Mouse (Mus musculus): Measurements from ENCODE around the gene Oma1. TPM values are rescaled to one million over a fixed set of nuclear protein-coding genes. Genes with fewer than 3 reads are reported as not detected.

The Oma1 gene
- polyA plus RNA-seq, 1 experiment from 2014 or later, result 17.8 TPM

- DNase-seq (ENCODE audit: extremely low spot score, low spot score), result no peak
- no peaks in the 10 kb centered on the region for H3K36me3 ChIP-seq (replicated peaks)
- H3K9me3 ChIP-seq, result no peaks in the 10 kb centered on the region
- H3K4me1 ChIP-seq, result peaks cover 6% of the 10 kb centered on the region; the same call in 1 of the 2 replicates
- 58% methylated on average over 17 of the region's 17 CpGs for WGBS
- no peak overlapping the region for H3K27ac ChIP-seq
- no peak overlapping the region for H3K4me3 ChIP-seq
- H3K27me3 ChIP-seq (ENCODE audit: poor library complexity, severe bottlenecking), result peaks cover 26% of the 10 kb centered on the region
These were observed 11.3 kb downstream of the Oma1 start for GRCm38 (mm10) chr4:103324688-103325451.

- no peak for DNase-seq (ENCODE audit: extremely low spot score, low spot score)
- 76% methylated on average over 3 of the region's 3 CpGs for WGBS
- peaks cover 18% of the 10 kb centered on the region for H3K27me3 ChIP-seq (ENCODE audit: poor library complexity, severe bottlenecking)
- H3K9me3 ChIP-seq, result no peaks in the 10 kb centered on the region
- no peak overlapping the region for H3K4me3 ChIP-seq
- H3K27ac ChIP-seq, result no peak overlapping the region
- H3K4me1 ChIP-seq, result peaks cover 9% of the 10 kb centered on the region; the same call in 1 of the 2 replicates
- peaks cover 9% of the 10 kb centered on the region for H3K36me3 ChIP-seq (replicated peaks)
These were observed 13.4 kb downstream of the Oma1 start for GRCm38 (mm10) chr4:103326994-103327393.

GRCm38 (mm10) chr4:103329348-103329747 lies 15.7 kb downstream of the Oma1 start:
- peaks cover 8% of the 10 kb centered on the region for H3K27me3 ChIP-seq (ENCODE audit: poor library complexity, severe bottlenecking)
- 84% methylated on average over 6 of the region's 6 CpGs for WGBS
- no peaks in the 10 kb centered on the region for H3K9me3 ChIP-seq
- peaks cover 9% of the 10 kb centered on the region; the same call in 1 of the 2 replicates for H3K4me1 ChIP-seq
- peaks cover 18% of the 10 kb centered on the region for H3K36me3 ChIP-seq (replicated peaks)
- H3K4me3 ChIP-seq, result no peak overlapping the region
- no peak for DNase-seq (ENCODE audit: extremely low spot score, low spot score)
- no peak overlapping the region for H3K27ac ChIP-seq

GRCm38 (mm10) chr4:103335134-103335533 lies 21.5 kb downstream of the Oma1 start:
- H3K9me3 ChIP-seq, result no peaks in the 10 kb centered on the region
- no peak overlapping the region for H3K4me3 ChIP-seq
- H3K4me1 ChIP-seq, result peaks cover 3% of the 10 kb centered on the region; the same call in 1 of the 2 replicates
- DNase-seq (ENCODE audit: extremely low spot score, low spot score), result no peak
- H3K27me3 ChIP-seq (ENCODE audit: poor library complexity, severe bottlenecking), result no peaks in the 10 kb centered on the region
- 87% methylated on average over 5 of the region's 5 CpGs for WGBS
- H3K27ac ChIP-seq, result no peak overlapping the region
- H3K36me3 ChIP-seq (replicated peaks), result peaks cover 18% of the 10 kb centered on the region

GRCm38 (mm10) chr4:103340726-103341125 lies 27.1 kb downstream of the Oma1 start:
- DNase-seq (ENCODE audit: extremely low spot score, low spot score), result no peak
- H3K4me3 ChIP-seq, result no peak overlapping the region
- 67% methylated on average over 1 of the region's 1 CpGs for WGBS

GRCm38 (mm10) chr4:103341620-103342019 lies 28.0 kb downstream of the Oma1 start:
- no peaks in the 10 kb centered on the region for H3K9me3 ChIP-seq
- H3K36me3 ChIP-seq (replicated peaks), result no peaks in the 10 kb centered on the region
- no peak overlapping the region for H3K4me3 ChIP-seq
- no peak for DNase-seq (ENCODE audit: extremely low spot score, low spot score)
- no peaks in the 10 kb centered on the region for H3K27me3 ChIP-seq (ENCODE audit: poor library complexity, severe bottlenecking)
- no peak overlapping the region for H3K27ac ChIP-seq
- no peaks in the 10 kb centered on the region for H3K4me1 ChIP-seq
- 78% methylated on average over 4 of the region's 4 CpGs for WGBS

More at GRCm38 (mm10) chr4:103340726-103341125, 27.1 kb downstream of the Oma1 start:
- no peaks in the 10 kb centered on the region for H3K9me3 ChIP-seq
- no peaks in the 10 kb centered on the region for H3K4me1 ChIP-seq
- H3K27me3 ChIP-seq (ENCODE audit: poor library complexity, severe bottlenecking), result no peaks in the 10 kb centered on the region
- H3K36me3 ChIP-seq (replicated peaks), result no peaks in the 10 kb centered on the region
- no peak overlapping the region for H3K27ac ChIP-seq

- no peak overlapping the region for H3K4me3 ChIP-seq
- no peak for DNase-seq (ENCODE audit: extremely low spot score, low spot score)
- WGBS, result 69% methylated on average over 2 of the region's 2 CpGs
These were observed 32.4 kb downstream of the Oma1 start for GRCm38 (mm10) chr4:103346058-103346457.

GRCm38 (mm10) chr4:103346849-103347248 lies 33.2 kb downstream of the Oma1 start:
- Histone ChIP-seq H3K4me1 (no peaks in the 10 kb centered on the region), H3K4me3 (no peak overlapping the region), H3K27ac (no peak overlapping the region), H3K27me3 (ENCODE audit: poor library complexity, severe bottlenecking) (no peaks in the 10 kb centered on the region), H3K36me3 (replicated peaks) (no peaks in the 10 kb centered on the region), H3K9me3 (no peaks in the 10 kb centered on the region)
- no peak for DNase-seq (ENCODE audit: extremely low spot score, low spot score)
- 85% methylated on average over 5 of the region's 5 CpGs for WGBS

More at GRCm38 (mm10) chr4:103346058-103346457, 32.4 kb downstream of the Oma1 start:
- H3K9me3 ChIP-seq, result no peaks in the 10 kb centered on the region
- H3K4me1 ChIP-seq, result no peaks in the 10 kb centered on the region
- no peaks in the 10 kb centered on the region for H3K36me3 ChIP-seq (replicated peaks)
- H3K27me3 ChIP-seq (ENCODE audit: poor library complexity, severe bottlenecking), result no peaks in the 10 kb centered on the region
- no peak overlapping the region for H3K27ac ChIP-seq

GRCm38 (mm10) chr4:103349219-103349618 lies 35.6 kb downstream of the Oma1 start:
- Histone ChIP-seq H3K4me3 (no peak overlapping the region), H3K27ac (no peak overlapping the region), H3K4me1 (no peaks in the 10 kb centered on the region), H3K9me3 (no peaks in the 10 kb centered on the region), H3K36me3 (replicated peaks) (no peaks in the 10 kb centered on the region), H3K27me3 (ENCODE audit: poor library complexity, severe bottlenecking) (no peaks in the 10 kb centered on the region)
- 91% methylated on average over 4 of the region's 4 CpGs for WGBS
- DNase-seq (ENCODE audit: extremely low spot score, low spot score), result no peak

GRCm38 (mm10) chr4:103352926-103353325 lies 39.3 kb downstream of the Oma1 start:
- no peak overlapping the region for H3K4me3 ChIP-seq
- WGBS, result 92% methylated on average over 5 of the region's 5 CpGs
- H3K27ac ChIP-seq, result no peak overlapping the region
- H3K27me3 ChIP-seq (ENCODE audit: poor library complexity, severe bottlenecking), result no peaks in the 10 kb centered on the region
- H3K36me3 ChIP-seq (replicated peaks), result no peaks in the 10 kb centered on the region
- H3K4me1 ChIP-seq, result no peaks in the 10 kb centered on the region
- no peak for DNase-seq (ENCODE audit: extremely low spot score, low spot score)
- no peaks in the 10 kb centered on the region for H3K9me3 ChIP-seq

GRCm38 (mm10) chr4:103357457-103357856 lies 43.8 kb downstream of the Oma1 start:
- no peak for DNase-seq (ENCODE audit: extremely low spot score, low spot score)
- Histone ChIP-seq H3K27me3 (ENCODE audit: poor library complexity, severe bottlenecking) (no peaks in the 10 kb centered on the region), H3K4me3 (no peak overlapping the region), H3K9me3 (no peaks in the 10 kb centered on the region), H3K27ac (no peak overlapping the region), H3K36me3 (replicated peaks) (no peaks in the 10 kb centered on the region), H3K4me1 (no peaks in the 10 kb centered on the region)
- WGBS, result 95% methylated on average over 3 of the region's 3 CpGs

GRCm38 (mm10) chr4:103358941-103359448 lies 45.4 kb downstream of the Oma1 start:
- DNase-seq (ENCODE audit: extremely low spot score, low spot score), result no peak
- Histone ChIP-seq H3K27ac (no peak overlapping the region), H3K27me3 (ENCODE audit: poor library complexity, severe bottlenecking) (no peaks in the 10 kb centered on the region), H3K9me3 (no peaks in the 10 kb centered on the region), H3K4me1 (no peaks in the 10 kb centered on the region), H3K36me3 (replicated peaks) (no peaks in the 10 kb centered on the region), H3K4me3 (no peak overlapping the region)
- WGBS, result 92% methylated on average over 9 of the region's 9 CpGs

- 90% methylated on average over 5 of the region's 5 CpGs for WGBS
- H3K9me3 ChIP-seq, result no peaks in the 10 kb centered on the region
- H3K27ac ChIP-seq, result no peak overlapping the region
- H3K36me3 ChIP-seq (replicated peaks), result no peaks in the 10 kb centered on the region
- DNase-seq (ENCODE audit: extremely low spot score, low spot score), result no peak
- H3K27me3 ChIP-seq (ENCODE audit: poor library complexity, severe bottlenecking), result no peaks in the 10 kb centered on the region
- H3K4me3 ChIP-seq, result no peak overlapping the region
- H3K4me1 ChIP-seq, result peaks cover under 1% of the 10 kb centered on the region; the same call in 1 of the 2 replicates
These were observed 68.6 kb downstream of the Oma1 start for GRCm38 (mm10) chr4:103382171-103382570.
